Mouse (Mus musculus) urinary bladder, postnatal 10 days (tissue): ENCODE data around the gene Cask.

Experiments used
- DNase-seq: peaks from one replicate; pipeline ENCODE4 v3.0.0; 2022; ENCODE audit warnings: low spot score

Gene Cask

DNA sequence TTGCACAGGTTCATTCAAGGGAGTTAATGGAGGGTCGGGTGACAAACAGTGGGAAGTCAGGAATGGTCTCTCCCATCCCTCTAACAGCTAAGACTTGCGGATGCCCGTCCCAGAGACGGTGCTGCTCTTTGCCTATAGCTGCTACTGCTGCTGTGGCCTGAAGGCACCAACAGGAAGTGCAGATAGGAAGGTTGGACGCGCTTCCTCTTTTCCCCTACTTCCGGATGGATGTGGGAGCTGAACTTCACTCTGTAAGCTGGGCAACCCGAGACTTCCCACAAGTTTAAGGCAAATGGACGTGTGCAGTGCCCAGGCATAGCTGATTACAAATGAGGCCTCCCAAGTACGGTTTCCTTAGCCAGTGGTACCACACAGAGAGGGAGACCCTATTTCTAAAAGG is 333.1 kb downstream of the Cask start:
- no peak for DNase-seq

DNA sequence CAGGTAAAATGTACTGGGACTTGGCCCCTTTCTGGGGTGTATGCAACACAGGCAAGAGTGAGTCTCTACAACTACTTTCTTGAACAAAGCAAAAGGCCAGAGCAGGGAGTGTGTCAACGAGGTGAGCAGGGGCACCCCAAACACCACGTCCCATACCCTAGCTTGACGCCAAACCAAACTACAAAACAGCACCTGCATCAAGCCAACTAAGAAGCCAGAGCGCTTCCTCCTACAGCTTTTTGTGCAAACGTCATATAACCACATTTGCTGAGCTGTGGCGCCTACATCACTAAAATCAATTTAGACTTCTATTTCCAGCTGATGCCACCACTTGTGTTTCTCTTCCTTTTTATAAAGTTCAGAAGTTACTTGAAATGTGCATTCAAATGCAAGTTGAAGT is 334.7 kb downstream of the Cask start:
- DNase-seq, result no peak

DNA sequence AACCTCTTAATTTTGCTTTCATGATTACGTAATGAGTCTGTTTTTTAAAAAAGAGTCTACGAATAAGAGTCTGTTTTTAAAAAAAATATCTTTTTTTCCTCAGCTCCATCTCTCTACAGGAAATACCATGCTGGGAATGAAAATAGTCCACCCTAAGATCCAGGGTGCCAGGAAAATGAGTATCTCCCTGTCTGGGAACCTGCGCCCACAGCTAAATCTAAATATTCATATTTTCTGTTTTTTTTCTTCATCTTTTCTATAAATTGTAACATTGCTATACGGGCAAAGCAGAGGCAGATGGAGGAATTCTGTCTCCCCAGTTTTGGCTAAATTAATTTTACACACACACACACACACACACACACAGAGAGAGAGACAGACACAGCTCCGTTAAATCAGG is 337.3 kb downstream of the Cask start:
- DNase-seq, result no peak

DNA sequence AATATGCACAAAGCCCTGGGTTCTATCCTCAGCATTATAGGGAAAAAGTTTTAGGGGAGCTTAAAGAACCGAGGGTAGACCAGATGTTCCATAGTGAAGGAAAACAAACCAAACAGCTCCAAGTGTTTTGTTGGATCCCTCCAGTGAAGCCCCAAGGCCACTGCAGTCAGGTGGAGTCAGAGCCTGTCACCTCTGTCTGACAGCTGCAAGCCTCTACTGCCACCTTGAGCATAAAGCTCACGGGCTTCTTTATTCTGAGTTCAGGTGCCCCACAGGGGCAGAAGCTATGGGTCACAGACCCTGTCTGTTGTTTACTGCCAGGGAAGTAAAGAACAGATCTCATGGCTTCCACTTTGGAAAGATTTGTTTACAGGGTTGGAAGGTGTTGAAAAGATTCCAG is 338.0 kb downstream of the Cask start:
- no peak for DNase-seq

DNA sequence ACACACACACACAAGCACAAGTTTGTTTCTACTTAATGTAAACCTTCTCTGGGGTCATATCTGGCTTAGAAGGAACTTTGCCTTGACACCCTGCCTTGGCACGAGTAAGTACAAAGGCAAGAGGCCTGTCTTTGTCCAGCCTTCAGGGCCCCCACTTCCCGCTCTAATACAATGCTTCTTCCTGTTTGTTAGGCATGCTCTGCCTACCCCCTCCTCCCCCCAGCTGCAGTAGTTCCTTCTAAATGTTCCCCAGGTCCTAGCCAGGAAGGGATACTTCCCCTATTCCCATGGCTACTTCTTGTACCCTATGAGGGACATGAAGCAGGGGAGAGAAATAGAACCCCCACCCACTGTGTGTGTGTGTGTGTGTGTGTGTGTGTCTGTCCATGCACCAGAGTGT is 344.8 kb downstream of the Cask start:
- no peak for DNase-seq

DNA sequence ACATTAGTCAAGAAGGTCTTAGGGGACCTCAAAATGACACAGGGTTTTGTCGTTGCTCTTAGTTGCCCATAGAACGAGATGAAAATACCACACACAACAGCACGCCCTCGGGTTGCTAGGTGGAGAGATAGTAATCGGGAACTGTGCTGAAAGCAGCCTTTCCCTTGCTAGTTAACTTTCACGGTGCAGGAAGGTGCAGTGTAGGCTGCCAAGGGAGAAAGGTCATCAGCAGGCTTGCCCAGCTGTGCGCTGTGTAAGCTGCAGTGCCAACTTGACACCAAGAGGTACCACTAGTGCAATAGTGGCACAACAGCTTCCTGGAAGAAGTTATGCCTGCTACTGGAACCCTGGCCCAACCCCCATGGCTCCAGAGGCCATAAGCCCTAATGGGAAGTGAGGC is 346.8 kb downstream of the Cask start:
- no peak for DNase-seq

DNA sequence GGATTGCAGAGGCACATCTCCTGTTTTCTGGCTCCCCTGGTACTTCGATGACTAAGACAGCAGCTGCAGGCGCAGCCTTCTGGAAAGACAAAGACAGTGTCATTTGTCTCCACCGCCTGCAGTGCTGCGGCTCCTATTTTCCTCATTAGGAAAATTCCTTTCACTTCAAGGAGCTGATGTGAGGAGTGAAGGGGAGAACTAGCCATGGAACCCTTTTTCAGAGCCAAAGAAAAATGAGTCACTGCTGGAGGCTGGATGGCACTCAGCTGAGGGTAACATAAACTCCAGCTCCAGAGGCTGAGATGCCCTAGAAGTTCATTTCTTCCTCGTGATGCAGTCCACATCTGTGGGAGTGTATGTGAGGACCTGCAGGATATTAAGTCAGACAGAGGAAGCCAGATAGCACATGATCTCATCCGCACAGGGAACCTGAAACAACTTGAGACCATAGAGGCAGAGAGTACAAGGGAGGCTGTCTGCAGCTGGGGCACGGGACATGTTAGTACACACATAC is 348.2 kb downstream of the Cask start:
- DNase-seq, result no peak

DNA sequence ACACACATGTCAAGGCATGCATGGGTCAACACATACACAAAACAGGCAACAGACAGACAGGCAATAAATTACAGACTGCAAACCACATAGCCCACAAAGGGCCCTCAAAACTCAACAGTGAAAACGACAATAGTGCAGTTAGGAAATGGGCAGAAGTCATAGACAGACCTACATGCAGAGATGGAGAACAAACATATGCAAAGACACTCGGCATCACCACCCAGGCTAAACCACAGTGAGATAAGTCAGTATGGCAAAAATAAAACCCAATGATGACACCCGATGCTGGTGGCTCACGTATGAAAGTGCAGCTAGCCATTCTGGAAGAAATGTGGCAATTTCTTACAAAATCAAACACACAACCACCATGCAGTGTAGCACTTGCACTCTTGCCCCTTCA is 350.9 kb downstream of the Cask start:
- DNase-seq, result no peak

DNA sequence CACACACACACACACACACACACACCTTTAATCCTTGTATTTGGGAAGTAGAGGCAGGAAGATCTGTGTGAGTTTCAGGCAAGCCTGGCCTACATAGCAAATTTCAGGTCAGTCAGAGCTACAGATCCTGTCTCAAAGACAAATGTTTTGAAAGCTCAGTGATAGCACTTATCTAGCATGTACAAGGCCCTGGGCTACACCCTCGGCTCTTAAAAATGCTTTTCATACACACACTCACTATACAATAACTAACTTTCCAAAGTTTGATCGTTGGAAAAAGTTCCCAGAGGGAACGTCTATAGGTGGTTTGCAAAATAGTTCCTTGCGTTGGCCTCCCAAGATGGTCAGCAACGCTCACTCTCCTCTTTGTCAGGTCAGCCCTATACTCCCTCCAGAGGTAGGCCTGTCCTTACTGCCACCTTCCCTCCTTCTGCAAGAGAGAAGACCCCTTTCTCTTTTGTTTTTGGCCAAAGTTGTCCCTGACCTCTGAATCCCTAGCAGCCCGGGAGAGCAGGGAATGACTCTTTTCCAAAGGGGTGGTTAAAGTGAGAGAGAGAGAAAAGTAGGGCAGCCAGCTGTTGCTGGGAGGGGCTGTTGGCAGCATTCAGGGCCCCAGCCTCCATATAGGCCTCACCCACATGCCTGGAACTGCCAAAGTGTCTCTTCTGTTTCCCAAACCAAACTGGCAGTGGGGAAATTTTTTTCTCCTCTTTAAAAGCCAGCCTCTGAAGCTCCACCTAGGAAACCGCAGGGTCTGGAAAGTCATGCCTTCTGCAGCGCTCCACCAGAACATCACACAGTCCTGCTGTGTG is 356.1 kb downstream of the Cask start:
- DNase-seq, result no peak

DNA sequence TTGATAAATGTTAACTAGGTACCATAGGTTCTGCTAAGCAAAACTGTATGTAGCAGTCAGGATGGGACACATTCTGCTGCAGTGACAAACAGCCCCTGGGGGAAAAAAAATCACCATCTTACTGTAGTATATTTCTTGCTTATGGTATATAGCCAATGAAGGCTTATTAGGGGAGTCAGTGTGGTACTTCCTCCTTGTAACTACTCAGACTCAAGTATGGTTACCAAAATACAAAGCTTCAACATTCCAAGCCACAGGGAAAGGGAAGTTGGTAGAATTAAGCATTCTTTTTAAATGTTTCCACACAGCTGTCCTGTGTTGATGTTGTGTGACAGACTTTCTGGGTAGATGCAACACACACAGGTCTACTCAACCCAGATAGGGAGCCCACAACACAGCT is 358.2 kb downstream of the Cask start:
- no peak for DNase-seq

DNA sequence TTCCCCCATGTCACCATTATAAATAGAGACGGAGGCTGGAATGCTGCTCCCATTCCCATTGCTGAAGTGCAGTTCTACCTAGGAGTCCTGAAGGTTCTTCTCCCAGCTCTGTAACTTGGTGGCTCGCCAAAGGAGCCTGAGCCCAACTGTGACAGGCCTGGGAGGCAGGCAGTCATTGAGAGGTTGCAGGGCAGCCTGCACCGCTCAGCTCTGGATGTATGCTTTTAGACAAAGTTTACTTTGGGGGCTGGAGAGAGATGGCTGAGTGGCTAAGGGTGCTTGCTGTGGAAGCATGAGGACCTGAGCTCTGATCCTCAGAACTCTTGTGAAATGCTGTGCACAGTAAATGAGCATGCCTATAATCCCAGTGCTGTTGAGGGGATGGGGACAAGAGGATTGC is 360.2 kb downstream of the Cask start:
- no peak for DNase-seq

DNA sequence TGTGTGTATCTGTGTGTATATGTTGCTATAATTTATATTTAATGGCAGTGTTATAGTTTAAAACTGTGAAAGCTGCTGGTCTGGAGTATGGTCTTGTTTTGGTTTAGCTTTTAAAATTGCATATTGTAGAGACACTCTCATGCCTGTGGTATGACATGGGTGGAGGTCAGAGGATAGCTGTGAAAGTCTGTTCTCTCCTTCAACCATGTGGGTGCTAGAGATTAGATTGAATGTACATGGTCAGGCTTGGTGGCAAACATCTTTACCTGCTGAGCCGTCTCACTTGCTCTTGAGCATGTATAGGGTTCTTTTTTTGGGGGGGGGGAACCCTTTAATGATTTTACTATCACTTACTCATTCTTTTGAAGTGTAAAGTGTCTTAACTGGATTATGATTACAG is 361.4 kb downstream of the Cask start:
- no peak for DNase-seq

DNA sequence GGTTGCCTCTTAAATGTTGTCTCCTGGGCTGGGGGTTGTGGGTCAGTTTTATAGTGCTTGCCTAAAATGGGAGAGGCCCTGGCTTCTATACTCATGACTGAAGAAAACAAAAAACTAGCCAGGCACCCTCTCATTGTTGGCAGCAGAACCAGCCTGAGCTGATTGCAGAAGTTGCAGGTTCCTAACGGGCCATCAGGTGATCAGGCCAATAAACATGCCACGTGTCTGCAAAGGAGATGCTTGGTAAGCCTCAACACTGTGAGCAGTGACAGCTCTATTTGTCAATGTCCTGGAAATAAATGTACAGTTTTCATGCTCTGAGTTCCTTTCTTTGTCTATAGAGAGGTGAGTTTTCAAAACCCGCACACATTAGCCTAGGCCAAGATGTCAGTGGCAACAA is 362.2 kb downstream of the Cask start:
- DNase-seq, result no peak

DNA sequence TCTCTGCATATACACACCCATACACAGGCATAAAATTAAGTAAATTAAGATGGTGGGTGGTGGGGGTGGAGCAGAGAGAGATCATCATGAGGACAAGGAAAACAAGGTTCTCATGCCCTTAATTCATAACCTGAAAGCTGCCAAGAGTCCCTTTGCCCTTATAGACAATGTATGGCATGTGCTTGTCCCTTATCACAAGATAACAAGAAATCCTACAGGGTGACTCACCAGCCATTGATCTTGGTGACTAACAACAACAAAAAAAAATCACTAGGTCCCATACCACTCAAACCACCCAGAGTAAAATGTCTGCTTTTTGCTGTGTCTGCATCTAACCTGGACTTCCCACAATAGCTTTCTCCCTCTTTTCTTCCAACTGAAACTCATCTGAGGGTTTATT is 366.7 kb downstream of the Cask start:
- DNase-seq, result no peak

DNA sequence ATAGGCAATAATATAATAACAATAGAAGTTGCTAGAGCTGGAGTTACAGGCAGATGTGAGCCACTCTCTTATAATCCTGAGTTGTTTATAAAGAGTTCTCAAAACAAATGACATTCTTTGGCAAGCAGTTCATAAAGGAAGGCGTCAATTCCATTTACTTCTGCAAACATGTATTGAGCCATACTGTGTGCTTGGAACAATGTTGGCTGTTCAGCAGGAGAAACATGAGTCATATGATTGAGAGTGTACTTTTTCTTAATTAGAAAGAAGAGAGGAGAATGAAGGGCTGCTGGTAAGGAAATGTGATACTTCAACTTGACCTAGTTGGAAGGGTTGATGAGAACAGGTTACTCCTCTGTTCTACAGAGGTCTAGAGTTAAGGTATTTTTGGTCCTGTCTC is 368.6 kb downstream of the Cask start:
- no peak for DNase-seq

DNA sequence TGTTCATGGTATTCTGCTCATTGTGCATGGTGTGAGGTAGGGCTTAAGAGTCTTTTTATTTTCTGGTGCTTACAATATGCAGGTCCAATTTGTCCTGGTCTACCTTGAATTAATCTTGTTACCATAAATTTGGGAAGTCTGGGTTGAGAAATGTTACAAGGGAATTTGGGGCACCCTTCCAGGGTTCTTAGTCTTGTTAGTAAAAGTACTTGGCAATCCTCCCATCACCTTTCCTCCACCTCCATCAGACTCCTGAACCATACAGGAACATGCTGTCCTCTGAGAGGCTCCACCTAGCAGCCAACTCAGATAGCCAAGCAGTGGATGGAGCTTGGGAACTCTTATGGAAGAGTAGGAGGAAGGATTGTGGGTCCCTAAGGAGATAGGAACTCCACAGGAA is 371.6 kb downstream of the Cask start:
- no peak for DNase-seq

DNA sequence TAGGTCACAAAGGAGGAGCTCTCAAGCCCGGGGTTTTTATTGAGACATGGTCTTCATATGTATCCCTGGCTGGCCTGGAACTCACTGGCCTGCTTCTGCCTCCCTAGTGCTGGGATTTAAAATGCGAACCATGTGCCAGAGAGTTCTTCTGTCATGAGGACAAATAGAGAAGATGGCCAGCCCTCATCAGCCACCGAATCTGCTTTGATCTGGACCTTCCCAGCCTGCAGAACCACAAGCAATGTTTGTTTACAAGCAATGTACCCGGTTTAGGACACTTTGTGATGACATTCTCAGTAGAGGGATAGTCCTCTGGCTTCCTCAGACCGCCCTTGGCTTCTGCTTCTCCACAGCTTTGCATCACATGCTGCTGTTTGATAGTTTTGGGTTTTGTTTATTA is 372.9 kb downstream of the Cask start:
- DNase-seq, result no peak

DNA sequence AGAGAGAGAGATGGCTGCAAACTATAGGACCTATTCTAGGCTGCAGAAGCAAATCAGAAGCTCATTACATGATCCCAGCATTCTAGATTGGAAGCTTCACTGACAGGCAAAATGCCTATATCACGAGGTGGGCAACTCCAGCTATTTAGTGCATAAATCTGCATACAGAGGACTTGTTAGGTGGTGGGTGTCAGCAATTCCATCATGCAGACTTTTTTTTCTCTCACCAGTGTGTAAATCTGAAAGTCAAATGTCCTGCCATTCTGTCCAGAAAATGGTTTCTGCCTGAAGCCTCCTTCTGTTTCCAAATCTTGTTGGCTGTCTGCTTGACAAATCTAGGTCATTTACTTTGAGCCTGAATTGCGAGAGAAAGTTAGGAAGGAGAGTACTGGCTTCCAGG is 373.6 kb downstream of the Cask start:
- DNase-seq, result no peak

DNA sequence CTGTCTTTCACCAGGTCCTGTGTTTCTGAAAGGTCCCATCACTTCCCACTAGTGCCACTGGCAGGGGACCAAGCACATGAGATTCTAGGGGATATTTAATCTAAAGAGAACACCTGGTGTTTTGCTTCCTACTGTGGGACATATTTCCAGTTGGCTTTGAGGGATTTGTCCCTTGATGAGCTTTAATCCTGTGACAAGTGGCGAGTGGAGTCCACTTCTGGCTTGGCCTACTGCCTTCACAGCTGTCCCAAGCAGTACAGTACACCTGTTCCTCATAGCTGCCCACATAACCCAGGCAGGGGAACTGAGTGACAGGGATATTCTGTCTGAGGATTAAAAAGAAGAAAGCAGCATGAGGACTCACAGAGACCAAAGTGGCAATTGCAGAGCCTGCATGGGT is 375.8 kb downstream of the Cask start:
- DNase-seq, result no peak

DNA sequence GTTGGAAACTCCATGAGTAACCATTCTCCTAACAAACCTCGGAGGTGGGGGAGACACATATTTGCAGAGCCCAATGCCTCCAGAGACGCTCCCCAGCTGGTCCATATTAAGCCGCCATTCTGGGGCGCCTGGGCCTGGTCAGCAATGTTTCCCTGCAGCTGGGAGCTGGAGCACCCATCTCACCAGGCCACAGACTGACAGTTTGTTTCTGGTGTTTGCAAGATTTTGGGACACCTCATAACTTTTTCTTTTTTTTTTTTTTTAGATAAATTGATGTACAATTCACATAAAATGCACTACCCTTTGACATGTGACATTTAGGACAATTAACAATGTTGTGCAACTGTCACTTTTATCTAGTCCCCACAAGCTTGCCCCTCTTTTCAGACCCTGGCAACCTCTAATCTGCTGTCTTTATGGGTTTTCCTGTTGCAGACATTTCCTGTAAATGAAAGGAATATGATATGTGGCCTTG is 378.4 kb downstream of the Cask start:
- no peak for DNase-seq

DNA sequence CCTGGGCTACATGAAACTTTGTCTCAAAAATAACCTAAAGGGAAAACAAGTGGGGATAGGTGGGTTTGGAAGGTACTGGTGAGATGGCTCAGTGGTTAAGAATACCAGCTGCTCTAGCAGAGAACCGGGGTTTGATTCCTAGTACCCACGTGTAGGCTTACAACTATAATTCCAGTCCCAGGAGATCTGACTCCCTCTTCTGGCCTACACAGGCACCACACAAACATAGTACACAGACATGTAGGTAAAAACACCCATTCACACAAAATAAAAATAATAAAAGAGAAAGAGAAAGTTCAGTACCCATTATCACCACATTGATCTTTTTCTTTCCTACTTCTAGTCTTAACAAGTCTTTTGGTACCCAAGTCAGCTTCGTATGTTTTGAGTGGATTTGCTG is 379.2 kb downstream of the Cask start:
- no peak for DNase-seq

DNA sequence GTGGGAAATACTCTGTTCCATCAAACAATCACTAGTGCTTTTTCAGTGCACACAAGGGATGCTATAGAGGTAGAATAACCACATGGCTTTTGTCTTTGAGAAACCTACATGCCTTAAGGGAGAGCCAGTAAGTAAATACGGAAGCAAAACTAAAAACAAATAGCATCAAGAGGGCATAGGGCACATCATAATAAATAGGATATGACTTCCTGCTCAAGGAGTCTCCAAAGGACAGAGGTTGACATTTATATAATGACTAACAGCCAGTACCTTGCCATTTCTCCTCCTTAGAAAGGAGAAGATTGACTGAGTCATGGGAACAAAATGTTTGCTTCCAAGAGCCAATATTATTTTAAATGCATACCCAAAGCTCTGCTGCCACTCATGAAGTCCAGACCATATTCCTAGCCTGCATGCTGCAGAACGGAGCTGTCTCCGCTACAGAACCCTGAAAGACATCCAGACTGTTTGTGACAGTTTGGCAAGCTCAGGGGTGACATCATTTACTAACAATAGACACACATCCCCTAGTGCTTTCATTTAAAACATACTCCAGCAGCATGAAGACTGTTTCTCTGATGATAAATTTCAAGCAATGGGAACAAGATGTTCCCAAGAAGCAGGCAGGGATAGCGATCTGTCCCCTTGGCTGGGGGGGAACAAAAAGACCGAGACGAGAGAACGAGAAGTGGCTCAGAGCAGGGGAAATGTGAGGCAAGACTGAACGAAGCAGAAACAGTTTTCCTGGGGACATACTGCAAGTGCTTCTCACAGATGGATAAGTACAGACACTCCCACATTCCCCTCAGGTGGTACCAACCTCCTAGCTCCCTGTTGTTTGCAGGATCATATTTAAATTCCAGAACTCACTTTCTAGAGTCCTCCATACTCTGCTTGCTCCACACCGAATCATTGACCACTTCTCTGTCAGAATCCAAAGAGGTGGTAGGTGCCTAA is 381.7 kb downstream of the Cask start:
- no peak for DNase-seq

DNA sequence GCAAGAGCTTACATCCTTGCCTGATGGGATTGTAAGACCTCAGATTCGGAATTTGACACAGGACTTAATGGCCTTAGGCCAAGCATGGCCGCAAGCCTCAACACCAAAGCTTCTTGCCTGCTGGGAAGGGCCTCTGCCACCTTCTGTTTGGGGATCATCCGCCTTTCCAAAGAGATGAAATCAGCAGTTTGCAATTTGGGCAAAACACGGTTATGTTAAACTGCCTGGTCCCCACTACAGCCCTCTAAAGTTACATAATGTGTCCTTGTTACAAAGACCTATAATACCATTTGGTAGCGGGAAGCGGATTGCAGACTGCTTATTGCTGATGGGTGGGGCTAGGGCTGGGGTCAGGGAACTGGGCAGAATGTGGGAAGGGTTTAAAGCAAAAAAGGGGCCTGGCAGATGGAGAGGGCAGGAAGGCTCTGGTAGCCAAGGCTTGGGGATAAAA is 384.0 kb downstream of the Cask start:
- no peak for DNase-seq
